Mouse (Mus musculus) forebrain, postnatal 0 days (tissue): ENCODE results near the gene Mlf2. TPM values are rescaled to one million over a fixed set of nuclear protein-coding genes. Genes with fewer than 3 reads are reported as not detected.
"Not testable (repeated sequence)": the region's sequence is repeated elsewhere in the genome, so short reads cannot be mapped to it uniquely, and the experiment has no call there.

Experiments used
- ATAC-seq: fragments of 200-750 bp; cut with Nextera tagmentation; 2 replicates; pipeline ENCODE4 v1.8.0; 2017; ENCODE audit warnings: mild to moderate bottlenecking, moderate library complexity
- DNase-seq: peaks from one replicate; pipeline ENCODE4 v3.0.0-alpha.2; 2015
- H3K27ac ChIP-seq: fragments of 300-500 bp; sonication (generic); 2 replicates; pipeline ENCODE4 v1.5.1; 2014; ENCODE audit warnings: low read depth, mild to moderate bottlenecking, antibody characterized with exemption, low read length, moderate library complexity, mixed read lengths
- H3K27me3 ChIP-seq: fragments of 300-500 bp; sonication (generic); 2 replicates; pipeline ENCODE4 v1.6.1; 2014; ENCODE audit warnings: mild to moderate bottlenecking, low read length, mixed read lengths; ENCODE audit not compliant: insufficient read depth
- H3K36me3 ChIP-seq: fragments of 300-500 bp; sonication (generic); 2 replicates; pipeline ENCODE4 v1.6.1; 2014; ENCODE audit warnings: mild to moderate bottlenecking, moderate library complexity; ENCODE audit not compliant: insufficient read depth
- H3K4me1 ChIP-seq: fragments of 300-500 bp; sonication (generic); 2 replicates; pipeline ENCODE4 v1.6.1; 2014; ENCODE audit warnings: antibody characterized with exemption; ENCODE audit not compliant: insufficient read depth
- H3K4me2 ChIP-seq: fragments of 300-500 bp; sonication (generic); 2 replicates; pipeline ENCODE4 v1.6.1; 2014; ENCODE audit warnings: low read depth, mild to moderate bottlenecking, moderate library complexity
- H3K4me3 ChIP-seq: fragments of 300-500 bp; sonication (generic); 2 replicates; pipeline ENCODE4 v1.5.1; 2014; ENCODE audit warnings: low read depth, low read length, mixed read lengths
- H3K9ac ChIP-seq: fragments of 300-500 bp; sonication (generic); 2 replicates; pipeline ENCODE4 v1.6.1; 2014; ENCODE audit warnings: mild to moderate bottlenecking
- H3K9me3 ChIP-seq: fragments of 300-500 bp; sonication (generic); 2 replicates; pipeline ENCODE4 v1.6.1; 2016; ENCODE audit warnings: low read length
- CTCF ChIP-seq: sonication (generic); IDR thresholded peaks from 2 replicates; pipeline ENCODE4 v1.5.1; 2016; ENCODE audit warnings: antibody characterized with exemption, control low read depth, low read depth
- WGBS: fragments of 180-500 bp; shearing (Covaris S2); extraction: QIAGEN DNeasy Blood & Tissue Kit; methylation state at CpG from one replicate; pipeline ENCODE4 v1.1.7; 2014; 5-methylcytosine and 5-hydroxymethylcytosine counted together
- polyA plus RNA-seq: library from polyadenylated mRNA; unstranded; fragments of >200 nt; fragmentation: Nextera tagmentation; extraction: Ambion mirVana; gene quantifications from 2 replicates; pipeline ENCODE4 v1.2.1, GENCODE M21; 2015
- total RNA-seq: library from RNA; depleted of rRNA; stranded (reverse); fragments of >200 nt; gene quantifications from 2 replicates; pipeline ENCODE4 v1.2.3, GENCODE M21; 2014

The Mlf2 gene
- total and polyA plus RNA-seq, 2 experiments from 2014 or later: 432 to 665 TPM

DNA sequence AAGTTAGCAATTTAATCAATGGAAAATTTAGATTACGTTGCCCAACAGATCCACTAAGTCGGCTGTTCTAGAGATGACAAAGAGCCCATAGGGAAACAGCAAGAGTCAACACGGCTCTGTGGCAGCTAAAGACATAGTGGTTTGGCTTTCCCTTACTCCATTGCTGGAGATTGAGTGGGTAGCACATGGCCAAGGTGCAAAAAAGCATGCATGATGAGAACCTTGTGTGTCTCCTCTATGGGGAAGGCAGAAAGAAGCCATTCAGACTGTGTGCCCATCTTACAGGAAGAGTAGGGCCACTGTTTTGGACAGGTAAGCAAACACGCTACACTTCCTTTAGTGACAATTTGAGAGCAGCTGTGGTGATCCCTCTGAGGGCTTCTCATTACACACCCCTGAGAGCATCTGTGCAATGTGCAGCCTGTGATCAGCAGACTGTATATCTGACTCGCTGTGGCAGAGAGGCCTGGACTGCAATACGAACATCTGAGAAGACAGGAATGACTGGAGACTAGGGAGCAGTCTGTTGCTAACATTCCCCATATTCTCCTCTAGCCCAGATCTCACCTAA is 42.5 kb upstream of the Mlf2 start:
- no peak for TF ChIP-seq CTCF

DNA sequence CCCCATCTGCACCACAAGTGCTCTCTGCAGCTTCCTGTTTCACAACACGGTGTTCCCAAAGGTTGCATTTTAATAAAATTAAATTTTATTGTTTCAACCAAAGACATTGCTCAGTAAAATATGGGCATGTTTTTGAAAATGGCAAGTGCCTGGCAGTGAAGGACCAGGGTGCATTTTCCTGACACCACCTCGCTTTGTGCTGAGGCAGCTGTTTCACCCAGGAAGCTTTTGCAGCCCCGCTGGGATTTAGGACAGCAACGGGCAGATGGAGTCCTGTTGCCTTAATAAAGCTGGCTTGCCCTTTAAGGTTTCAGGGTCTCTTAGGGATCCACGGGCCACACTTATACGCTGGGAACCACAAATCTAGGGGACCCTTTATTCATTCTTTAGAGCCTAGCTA is 40.2 kb upstream of the Mlf2 start:
- no peak for TF ChIP-seq CTCF
- Histone ChIP-seq H3K27ac (no peak overlapping the region), H3K4me2 (no peak overlapping the region), H3K4me1 (no peaks in the 10 kb centered on the region), H3K36me3 (no peaks in the 10 kb centered on the region), H3K4me3 (no peak overlapping the region), H3K9me3 (no peaks in the 10 kb centered on the region), H3K27me3 (no peaks in the 10 kb centered on the region), H3K9ac (no peak overlapping the region)
- ATAC-seq (no peak), DNase-seq (no peak)
- WGBS: 68% methylated on average over 6 of the region's 6 CpGs

More for the DNA sequence above, 42.5 kb upstream of the Mlf2 start:
- no peaks in the 10 kb centered on the region for H3K36me3 ChIP-seq
- no peaks in the 10 kb centered on the region for H3K4me1 ChIP-seq
- no peak for DNase-seq
- no peak overlapping the region for H3K4me2 ChIP-seq
- H3K9ac ChIP-seq: no peak overlapping the region
- no peak for ATAC-seq
- 91% methylated on average over 6 of the region's 6 CpGs for WGBS
- H3K27ac ChIP-seq: no peak overlapping the region
- no peaks in the 10 kb centered on the region for H3K27me3 ChIP-seq
- no peak overlapping the region for H3K4me3 ChIP-seq
- no peaks in the 10 kb centered on the region for H3K9me3 ChIP-seq

DNA sequence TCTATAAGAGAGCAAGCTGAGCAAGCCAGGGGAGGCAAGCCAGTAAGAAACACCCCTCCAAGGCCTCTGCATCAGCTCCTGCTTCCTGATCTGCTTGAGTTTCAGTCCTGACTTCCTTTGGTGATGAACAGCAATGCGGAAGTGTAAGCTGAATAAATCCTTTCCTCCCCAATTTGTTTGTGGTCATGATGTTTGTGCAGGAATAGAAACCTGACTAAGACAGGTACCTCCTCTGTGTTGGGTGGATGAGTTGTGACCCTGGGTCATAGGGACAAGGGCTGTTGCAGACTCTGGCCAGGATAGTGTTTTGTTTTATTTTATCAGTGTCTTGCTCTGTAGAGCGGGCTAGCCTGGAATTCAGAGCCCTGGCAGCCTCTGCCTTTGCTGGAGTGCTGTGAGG is 37.1 kb upstream of the Mlf2 start:
- not testable (repeated sequence) for H3K27ac ChIP-seq, H3K4me3 ChIP-seq, DNase-seq, ATAC-seq, H3K4me1 ChIP-seq, H3K4me2 ChIP-seq, H3K9me3 ChIP-seq, H3K36me3 ChIP-seq, H3K27me3 ChIP-seq, H3K9ac ChIP-seq
- 96% methylated on average over 2 of the region's 2 CpGs for WGBS

DNA sequence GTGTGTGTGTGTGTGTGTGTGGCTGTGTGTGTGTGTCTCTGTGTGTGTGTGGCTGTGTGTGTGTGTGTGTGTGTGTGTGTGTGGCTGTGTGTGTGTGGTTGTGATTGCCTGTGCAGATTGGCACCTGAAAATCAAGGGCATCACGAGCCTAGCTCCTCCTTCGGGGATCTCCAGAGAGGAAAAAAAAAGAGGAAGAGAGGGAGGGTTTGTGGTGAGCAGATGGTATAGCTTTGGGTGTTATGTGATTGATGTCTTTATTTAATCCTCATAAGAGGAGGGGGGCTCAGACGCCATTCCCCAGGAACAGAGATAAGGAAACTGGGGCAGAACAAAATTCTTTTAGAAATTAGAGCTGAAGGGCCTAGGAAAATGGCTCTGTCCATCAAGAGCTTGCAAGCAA is 32.8 kb upstream of the Mlf2 start:
- H3K4me3 ChIP-seq: no peak overlapping the region
- no peaks in the 10 kb centered on the region for H3K27me3 ChIP-seq
- no peak overlapping the region for H3K27ac ChIP-seq
- H3K36me3 ChIP-seq: no peaks in the 10 kb centered on the region
- TF ChIP-seq CTCF: no peak
- 40% methylated on average over 3 of the region's 3 CpGs for WGBS
- no peak overlapping the region for H3K4me2 ChIP-seq
- DNase-seq: no peak
- 0 out of 2 replicates have a peak, but pooled peaks cover 5% of the 10 kb centered on the region for H3K4me1 ChIP-seq
- peak; percentile 19; the same call in 1 of the 2 replicates for ATAC-seq
- no peak overlapping the region for H3K9ac ChIP-seq
- no peaks in the 10 kb centered on the region for H3K9me3 ChIP-seq

DNA sequence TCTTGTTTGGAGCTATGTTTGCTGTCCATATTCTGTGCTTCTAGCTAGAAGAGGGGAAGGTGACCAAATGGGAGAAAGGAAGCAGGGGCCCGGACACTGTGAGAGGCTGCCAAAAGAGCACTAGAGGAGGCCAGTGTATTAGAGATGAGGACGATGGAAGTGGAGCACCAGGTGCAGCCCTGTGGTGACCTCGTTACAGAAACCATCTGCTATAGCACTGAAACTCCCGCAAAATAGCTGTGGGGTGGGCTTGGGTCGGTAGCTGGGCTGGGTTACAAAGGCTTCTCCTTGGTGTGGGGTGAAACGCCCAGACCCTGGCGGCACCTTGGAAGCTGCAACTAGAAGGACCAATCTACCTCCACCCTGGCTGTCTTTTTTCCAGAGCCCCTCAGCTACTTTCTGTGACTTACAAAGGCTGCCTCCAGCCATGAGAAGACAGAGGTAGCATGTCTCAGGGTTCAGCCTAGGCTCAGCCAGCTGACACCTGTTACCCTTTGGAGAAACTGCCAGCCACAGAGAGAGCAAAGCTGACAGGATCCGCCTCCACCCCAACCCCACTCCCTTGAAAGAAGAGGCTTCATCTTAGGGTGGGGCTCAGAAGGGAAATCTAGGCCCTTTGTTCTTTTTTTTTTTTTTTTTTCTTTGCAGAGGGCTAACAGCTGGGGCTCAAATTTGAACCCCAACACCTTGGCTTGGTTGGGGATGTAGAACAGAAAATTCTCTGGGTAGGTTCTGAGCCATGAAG is 31.0 kb upstream of the Mlf2 start:
- WGBS: 50% methylated on average over 8 of the region's 8 CpGs
- no peak overlapping the region for H3K27ac ChIP-seq

DNA sequence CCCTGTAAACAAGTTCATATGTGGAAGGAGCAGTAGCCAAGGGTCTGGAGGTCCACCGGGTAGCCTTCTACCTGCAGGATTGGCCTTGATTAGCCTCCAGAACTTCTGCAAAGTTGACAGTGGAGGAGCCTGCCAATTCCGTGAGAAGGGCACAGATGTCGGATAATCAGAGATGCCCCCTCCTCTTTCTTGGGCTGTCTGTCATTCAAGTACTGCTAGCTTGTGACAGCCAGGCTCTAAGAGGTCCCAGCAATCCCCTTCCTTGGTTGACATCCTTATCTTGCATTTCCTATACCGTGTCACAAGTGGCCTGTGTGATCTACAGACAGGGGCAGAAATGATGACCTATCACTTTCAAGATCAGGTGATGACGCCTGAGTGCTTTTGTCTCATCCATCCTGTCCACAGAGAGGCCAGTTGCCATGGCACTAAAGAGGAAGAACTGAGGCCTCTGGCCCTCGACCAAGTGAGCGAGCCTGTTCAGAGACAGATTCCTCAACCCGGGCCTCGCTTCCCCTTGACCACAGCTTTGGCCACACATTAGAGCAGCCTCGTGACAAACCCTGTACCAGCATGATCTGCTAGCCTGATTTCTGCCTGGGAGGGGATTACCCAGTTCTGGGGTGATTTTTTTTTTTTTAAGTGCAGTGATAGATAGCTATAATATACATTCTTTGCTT is 30.2 kb upstream of the Mlf2 start:
- H3K4me2 ChIP-seq: no peak overlapping the region
- no peak overlapping the region for H3K9ac ChIP-seq
- WGBS: 60% methylated on average over 10 of the region's 10 CpGs
- DNase-seq (peak; percentile 9), ATAC-seq (no peak)
- TF ChIP-seq CTCF: no peak
- no peak overlapping the region for H3K4me3 ChIP-seq
- H3K27ac ChIP-seq: no peak overlapping the region
- no peaks in the 10 kb centered on the region for H3K36me3 ChIP-seq
- peaks cover 11% of the 10 kb centered on the region for H3K4me1 ChIP-seq
- H3K27me3 ChIP-seq: no peaks in the 10 kb centered on the region
- H3K9me3 ChIP-seq: no peaks in the 10 kb centered on the region

More for the DNA sequence above, 31.0 kb upstream of the Mlf2 start:
- H3K9me3 ChIP-seq: no peaks in the 10 kb centered on the region
- no peak overlapping the region for H3K9ac ChIP-seq
- no peak overlapping the region for H3K4me3 ChIP-seq
- no peak overlapping the region for H3K4me2 ChIP-seq
- no peak for ATAC-seq
- H3K4me1 ChIP-seq: peaks cover 11% of the 10 kb centered on the region
- no peaks in the 10 kb centered on the region for H3K36me3 ChIP-seq
- DNase-seq: no peak
- H3K27me3 ChIP-seq: no peaks in the 10 kb centered on the region
- TF ChIP-seq CTCF: no peak

DNA sequence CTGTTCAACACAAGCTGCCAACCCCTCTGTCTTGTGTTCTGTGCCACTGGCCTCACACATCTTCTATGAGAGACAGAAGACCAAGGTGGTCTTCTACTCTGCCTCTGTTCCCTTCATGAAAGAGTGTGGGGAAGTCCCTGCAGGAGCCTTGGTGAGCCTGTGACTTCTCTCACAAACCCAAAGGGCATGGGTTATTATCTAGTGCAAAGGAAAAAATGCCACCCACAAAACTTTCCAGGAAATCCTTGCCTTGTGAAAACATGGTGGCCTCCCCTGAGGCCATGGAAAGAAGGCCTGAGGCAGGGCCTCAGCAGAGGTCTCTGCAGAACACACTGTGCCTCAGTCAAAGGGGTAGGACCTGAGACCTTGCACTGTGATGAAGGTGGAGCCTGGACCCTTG is 29.3 kb upstream of the Mlf2 start:
- Histone ChIP-seq H3K36me3 (no peaks in the 10 kb centered on the region), H3K4me1 (peaks cover 11% of the 10 kb centered on the region), H3K4me2 (no peak overlapping the region), H3K27me3 (no peaks in the 10 kb centered on the region), H3K9me3 (no peaks in the 10 kb centered on the region), H3K9ac (no peak overlapping the region), H3K4me3 (no peak overlapping the region), H3K27ac (no peak overlapping the region)
- DNase-seq (no peak), ATAC-seq (no peak)
- TF ChIP-seq CTCF: no peak
